Mouse (Mus musculus): ENCODE measurements around the gene Ube3b. TPM values are rescaled to one million over a fixed set of nuclear protein-coding genes. Genes with fewer than 3 reads are reported as not detected.

Gene Ube3b
- total RNA-seq, 2 experiments from 2014 or later = 67.5 to 67.7 TPM

GRCm38 (mm10) chr5:114467430-114467829, 87.0 kb downstream of the Ube3b start:
- DNase-seq = peak; percentile 66 to 73
- intact Hi-C loops (cut with DNase I) = loop anchor here (5.0 kb wide), 1 partner anchor 50 kb away; no protein-coding TSS in a partner anchor

- DNase-seq = no peak
- intact Hi-C loops (cut with DNase I) = loop anchor here (5.0 kb wide), 1 partner anchor 49 kb away; no protein-coding TSS in a partner anchor
Observed at GRCm38 (mm10) chr5:114468007-114468406, 87.6 kb downstream of the Ube3b start.

GRCm38 (mm10) chr5:114470359-114470758, 90.0 kb downstream of the Ube3b start:
- intact Hi-C loops (cut with DNase I) = loop anchor here (5.0 kb wide), 1 partner anchor 62 kb away; no protein-coding TSS in a partner anchor
- no peak for DNase-seq

Small RNA genes within 50 kb of the gene (microRNA-seq; reads per million reads assigned to microRNA genes)
- gene Mir7027 = 0.54 to 0.85 reads per million in 2 experiments

Other genes starting within 250 kb of the Ube3b start
- gene Acacb, start 234.1 kb upstream of the Ube3b start, total RNA-seq (2021) = 100 to 1,000 TPM; 184 to 195 TPM
- not detected for gene Foxn4, start 106.8 kb upstream of the Ube3b start, total RNA-seq (2021)
- under 1 TPM; 0.12 to 0.29 TPM for gene Myo1h, start 91.4 kb upstream of the Ube3b start, total RNA-seq (2021)
- gene Kctd10, start 99 bp upstream of the Ube3b start, total RNA-seq (2021) = 10 to 100 TPM; 61.2 to 63.1 TPM
- 10 to 100 TPM; 11.0 to 11.3 TPM for gene Mmab, start 63.5 kb downstream of the Ube3b start, total RNA-seq (2021)
- gene Mvk, start 63.7 kb downstream of the Ube3b start, total RNA-seq (2021) = 10 to 100 TPM in 1 of 2 experiments, 1 to 10 TPM in 1; 9.9 to 11.7 TPM
- gene Fam222a, start 187.4 kb downstream of the Ube3b start, total RNA-seq (2021) = 1 to 10 TPM; 3.2 to 5.4 TPM

Data from heart, postnatal 14 days (tissue).